Mouse (Mus musculus) liver, postnatal 0 days (tissue): ENCODE measurements around the gene Gm9747. TPM values are rescaled to one million over a fixed set of nuclear protein-coding genes. Genes with fewer than 3 reads are reported as not detected.
A peak's percentile ranks its signal among the peaks of the same experiment; 100 is the strongest.

ENCODE experiments used
- ATAC-seq: fragments of 200-750 bp; cut with Nextera tagmentation; 2 replicates; pipeline ENCODE4 v1.8.0; 2017; ENCODE audit warnings: mild to moderate bottlenecking, moderate library complexity
- DNase-seq: peaks from one replicate; pipeline ENCODE4 v3.0.0-alpha.2; 2016
- H3K27ac ChIP-seq: fragments of 300-500 bp; sonication (generic); 2 replicates; pipeline ENCODE4 v1.5.1; 2014; ENCODE audit warnings: antibody characterized with exemption, moderate library complexity, mild to moderate bottlenecking, low read depth
- H3K27me3 ChIP-seq: fragments of 300-500 bp; sonication (generic); 2 replicates; pipeline ENCODE4 v1.6.1; 2014; ENCODE audit warnings: low read length, control low read depth, mixed read lengths; ENCODE audit not compliant: insufficient read depth
- H3K36me3 ChIP-seq: fragments of 300-500 bp; sonication (generic); replicated peaks from 2 replicates; pipeline ENCODE4 v1.6.1; 2014; ENCODE audit warnings: mild to moderate bottlenecking, control low read depth, low read length, moderate library complexity, mixed read lengths; ENCODE audit not compliant: insufficient read depth
- H3K4me1 ChIP-seq: fragments of 300-500 bp; sonication (generic); 2 replicates; pipeline ENCODE4 v1.6.1; 2014; ENCODE audit warnings: antibody characterized with exemption, mild to moderate bottlenecking, control low read depth; ENCODE audit not compliant: insufficient read depth
- H3K4me2 ChIP-seq: fragments of 300-500 bp; sonication (generic); 2 replicates; pipeline ENCODE4 v1.6.1; 2014; ENCODE audit warnings: low read depth, mild to moderate bottlenecking, low read length, moderate library complexity, mixed read lengths
- H3K4me3 ChIP-seq: fragments of 300-500 bp; sonication (generic); 2 replicates; pipeline ENCODE4 v1.5.1; 2014; ENCODE audit warnings: low read depth, low read length
- H3K9ac ChIP-seq: fragments of 300-500 bp; sonication (generic); replicated peaks from 2 replicates; pipeline ENCODE4 v1.6.1; 2014; ENCODE audit warnings: mild to moderate bottlenecking, moderate library complexity
- H3K9me3 ChIP-seq: fragments of 300-500 bp; sonication (generic); 2 replicates; pipeline ENCODE4 v1.6.1; 2016; ENCODE audit warnings: mild to moderate bottlenecking, control low read depth, low read length, mixed read lengths
- CTCF ChIP-seq: sonication (generic); IDR thresholded peaks from 2 replicates; pipeline ENCODE4 v1.5.1; 2016; ENCODE audit warnings: antibody characterized with exemption, low read depth
- EP300 ChIP-seq: IDR thresholded peaks from 2 replicates; pipeline ENCODE4 v1.6.1; 2016; ENCODE audit warnings: antibody characterized with exemption, low read depth, mild to moderate bottlenecking
- WGBS: fragments of 180-500 bp; shearing (Covaris S2); extraction: QIAGEN DNeasy Blood & Tissue Kit; methylation state at CpG from one replicate; pipeline ENCODE4 v1.1.7; 2014; ENCODE audit not compliant: insufficient replicate concordance; 5-methylcytosine and 5-hydroxymethylcytosine counted together
- polyA plus RNA-seq: library from polyadenylated mRNA; unstranded; fragments of >200 nt; fragmentation: Nextera tagmentation; extraction: Ambion mirVana; gene quantifications from 2 replicates; pipeline ENCODE4 v1.2.1, GENCODE M21; 2015

Gene Gm9747
- 3.4 and 3.9 TPM in 2 replicates for polyA plus RNA-seq

DNA sequence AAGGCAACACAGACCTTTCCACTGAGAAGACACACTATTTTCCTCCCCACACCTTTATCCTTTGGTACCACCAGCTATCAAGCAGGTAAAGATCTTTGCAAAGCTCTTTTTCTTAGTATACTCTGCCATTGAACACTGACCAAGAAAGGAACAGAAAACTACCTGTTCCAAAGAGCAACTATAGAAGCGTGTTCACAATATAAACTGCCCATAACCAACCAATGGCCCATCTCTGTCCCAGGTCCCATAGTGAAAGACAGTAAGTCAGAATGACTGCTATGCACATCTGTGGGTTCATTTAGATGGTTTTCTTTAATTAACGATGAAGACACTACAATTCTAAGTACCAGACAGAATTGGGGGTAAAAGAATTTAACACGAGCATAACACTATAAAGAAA, at the start of gene Gm9747:
TSS of gene Gm9747 (plus strand) at position 301 of the 400 bp plus-strand sequence.
- WGBS = 75% methylated on average over 3 of the region's 3 CpGs
- Histone ChIP-seq H3K27me3 (no peaks in the 10 kb centered on the region), H3K27ac (peak within 1 kb of the TSS; percentile 69), H3K4me3 (no peak within 1 kb of the TSS), H3K9me3 (no peaks in the 10 kb centered on the region), H3K4me2 (no peak within 1 kb of the TSS), H3K9ac (no peak within 1 kb of the TSS), H3K36me3 (no peaks in the 10 kb centered on the region), H3K4me1 (peaks cover 11% of the 10 kb centered on the region)
- ATAC-seq (no peak), DNase-seq (no peak)
- no peak for TF ChIP-seq EP300

DNA sequence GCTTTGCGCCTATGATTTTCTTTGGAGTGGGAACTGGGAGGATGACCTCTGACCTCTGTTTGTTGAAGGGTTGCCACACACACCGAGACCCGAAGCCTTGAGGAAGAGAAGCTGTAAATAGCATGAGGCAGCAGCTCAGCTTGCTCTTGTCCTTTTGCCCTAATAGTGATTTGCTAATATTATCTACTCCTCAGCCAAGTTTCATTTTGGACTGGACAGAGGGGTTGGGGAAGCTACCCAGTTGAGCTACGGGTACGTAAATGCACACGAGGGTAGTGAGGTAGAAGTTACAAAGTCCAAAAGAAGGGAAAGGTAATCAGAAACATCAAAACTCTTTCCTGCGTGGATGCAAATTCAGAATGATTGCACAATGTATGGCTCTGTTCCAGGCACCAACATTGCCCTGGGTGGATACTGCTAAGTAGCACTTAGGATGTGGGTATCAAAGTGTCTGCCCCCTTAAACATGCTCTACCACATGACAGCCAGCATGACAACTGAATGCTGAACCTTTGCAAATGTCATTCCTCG, 48.9 kb upstream of the Gm9747 start:
- no peaks in the 10 kb centered on the region for H3K9me3 ChIP-seq
- TF ChIP-seq CTCF = no peak
- TF ChIP-seq EP300 = peak; percentile 79
- peak; percentile 94 for ATAC-seq
- peak overlapping the region; percentile 83 for H3K27ac ChIP-seq
- H3K27me3 ChIP-seq = no peaks in the 10 kb centered on the region
- H3K4me1 ChIP-seq = 0 out of 2 replicates have a peak, but pooled peaks cover 3% of the 10 kb centered on the region
- DNase-seq = peak; percentile 52
- no peak overlapping the region for H3K4me3 ChIP-seq
- no peaks in the 10 kb centered on the region for H3K36me3 ChIP-seq
- no peak overlapping the region for H3K9ac ChIP-seq
- H3K4me2 ChIP-seq = no peak overlapping the region
- 51% methylated on average over 8 of the region's 8 CpGs for WGBS

- no peak for ATAC-seq
These were observed 44.2 kb upstream of the Gm9747 start for GRCm38 (mm10) chr1:82188549-82189231.

DNA sequence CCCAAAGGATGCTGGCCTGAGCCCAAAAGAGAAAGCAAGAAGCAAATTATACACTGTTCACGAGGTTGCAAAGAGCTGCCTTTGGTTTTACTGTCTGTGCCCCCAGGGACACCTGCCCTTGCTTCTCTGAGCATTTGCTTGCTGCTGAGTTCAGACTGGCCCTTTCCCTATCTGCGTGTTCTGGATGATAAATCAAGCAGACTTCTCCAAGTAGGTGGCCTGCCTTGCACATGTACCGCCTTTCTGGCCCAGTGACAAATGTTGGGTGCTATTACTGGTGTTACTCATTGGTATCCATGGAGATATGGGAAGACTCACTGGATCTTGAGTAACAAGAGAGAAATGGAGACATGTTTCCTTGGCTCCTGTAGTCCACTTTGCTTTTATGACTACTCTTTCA, 43.4 kb upstream of the Gm9747 start:
- Histone ChIP-seq H3K4me1 (peaks cover 7% of the 10 kb centered on the region; the same call in 1 of the 2 replicates), H3K36me3 (no peaks in the 10 kb centered on the region), H3K27ac (no peak overlapping the region), H3K27me3 (no peaks in the 10 kb centered on the region), H3K9ac (no peak overlapping the region), H3K9me3 (no peaks in the 10 kb centered on the region), H3K4me2 (no peak overlapping the region), H3K4me3 (no peak overlapping the region)
- no peak for ATAC-seq
- DNase-seq = no peak
- no peak for TF ChIP-seq EP300
- no peak for TF ChIP-seq CTCF
- 65% methylated on average over 3 of the region's 3 CpGs for WGBS

More at GRCm38 (mm10) chr1:82188549-82189231, 44.2 kb upstream of the Gm9747 start:
- H3K27me3 ChIP-seq = no peaks in the 10 kb centered on the region
- no peak overlapping the region for H3K27ac ChIP-seq
- peaks cover 7% of the 10 kb centered on the region; the same call in 1 of the 2 replicates for H3K4me1 ChIP-seq
- 71% methylated on average over 10 of the region's 10 CpGs for WGBS
- DNase-seq = no peak
- H3K9ac ChIP-seq = no peak overlapping the region
- no peaks in the 10 kb centered on the region for H3K9me3 ChIP-seq
- TF ChIP-seq EP300 = no peak
- no peak for TF ChIP-seq CTCF
- H3K4me3 ChIP-seq = no peak overlapping the region
- H3K36me3 ChIP-seq = no peaks in the 10 kb centered on the region
- no peak overlapping the region for H3K4me2 ChIP-seq

DNA sequence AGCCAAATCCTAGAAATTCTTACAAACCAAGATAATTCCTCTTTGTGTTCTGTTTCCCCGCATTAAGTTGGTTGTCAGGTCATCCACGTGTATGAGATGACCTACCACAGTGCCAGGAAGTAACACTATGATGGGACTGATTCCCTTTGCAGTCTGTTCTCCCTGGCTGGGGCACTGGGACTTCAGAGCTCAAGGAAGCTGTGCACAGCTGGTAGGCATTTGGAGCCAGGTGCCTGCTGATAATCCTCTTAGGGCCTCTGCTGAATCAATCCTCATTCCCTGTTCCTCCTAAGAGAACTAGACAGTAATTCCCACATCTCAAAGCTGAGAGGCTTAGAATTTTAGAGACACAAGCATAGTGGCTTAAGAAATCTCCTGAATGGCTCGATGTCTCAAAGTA, 41.3 kb upstream of the Gm9747 start:
- WGBS = 50% methylated on average over 3 of the region's 3 CpGs
- H3K9ac ChIP-seq = no peak overlapping the region
- no peak overlapping the region for H3K27ac ChIP-seq
- no peak for TF ChIP-seq EP300
- TF ChIP-seq CTCF = no peak
- DNase-seq = no peak
- H3K36me3 ChIP-seq = no peaks in the 10 kb centered on the region
- no peak for ATAC-seq
- no peak overlapping the region for H3K4me2 ChIP-seq
- H3K27me3 ChIP-seq = no peaks in the 10 kb centered on the region
- no peak overlapping the region for H3K4me3 ChIP-seq
- peaks cover 7% of the 10 kb centered on the region; the same call in 1 of the 2 replicates for H3K4me1 ChIP-seq
- no peaks in the 10 kb centered on the region for H3K9me3 ChIP-seq

DNA sequence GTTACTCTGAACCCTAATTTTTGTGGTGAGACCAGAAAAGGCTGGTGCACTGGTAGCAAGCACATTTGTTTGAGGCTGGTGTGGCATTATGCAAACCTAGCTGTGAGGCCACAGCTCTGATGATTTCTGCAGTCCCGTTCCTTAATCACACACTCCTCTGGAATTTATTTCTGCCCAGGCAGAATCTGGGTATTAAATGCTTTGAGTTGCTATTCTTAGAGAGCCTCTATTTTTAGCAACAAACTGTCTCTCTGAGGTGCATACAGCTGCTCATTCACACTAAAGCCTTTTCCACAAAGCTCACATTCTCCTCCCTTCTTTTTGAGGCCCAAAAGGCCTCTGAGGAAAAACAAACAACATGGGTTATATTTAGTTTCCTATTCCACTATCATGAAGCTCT, 33.0 kb upstream of the Gm9747 start:
- no peak for ATAC-seq
- 37% methylated on average over 1 of the region's 1 CpGs for WGBS

More for the DNA sequence above, 33.0 kb upstream of the Gm9747 start:
- Histone ChIP-seq H3K4me2 (no peak overlapping the region), H3K36me3 (no peaks in the 10 kb centered on the region), H3K4me3 (no peak overlapping the region), H3K27me3 (no peaks in the 10 kb centered on the region), H3K4me1 (no peaks in the 10 kb centered on the region), H3K27ac (no peak overlapping the region), H3K9ac (no peak overlapping the region), H3K9me3 (no peaks in the 10 kb centered on the region)
- TF ChIP-seq CTCF (no peak), EP300 (no peak)
- no peak for DNase-seq
